Mouse (Mus musculus) MEL (cell line): Measurements from ENCODE around the gene Rxra.

Experiments
- BHLHE40 ChIP-seq: IDR thresholded peaks from 2 replicates; pipeline ENCODE4 v1.6.1; 2012; ENCODE audit warnings: low read depth, mild to moderate bottlenecking, inconsistent platforms, low read length, improper control_type of control experiment, borderline replicate concordance
- CTCF ChIP-seq, 3 experiments: IDR thresholded peaks in 2 of 3; conservative IDR thresholded peaks in 1 of 3; 2 replicates each; pipeline ENCODE4 v1.5.1; 2011 to 2012; ENCODE audit warnings: low read length in 3 of 3, low read depth in 2 of 3, mild to moderate bottlenecking in 2 of 3, improper control_type of control experiment in 1 of 3, inconsistent platforms in 1 of 3, mixed read lengths in 1 of 3, moderate library complexity in 1 of 3; ENCODE audit not compliant: control insufficient read depth in 1 of 3, insufficient read depth in 1 of 3, poor library complexity in 1 of 3, severe bottlenecking in 1 of 3
- GATA1 ChIP-seq: IDR thresholded peaks from 2 replicates; pipeline ENCODE4 v1.6.1; 2011; ENCODE audit warnings: low read depth, low read length, improper control_type of control experiment
- JUND ChIP-seq: IDR thresholded peaks from 2 replicates; pipeline ENCODE4 v1.6.1; 2011; ENCODE audit warnings: low read depth, mild to moderate bottlenecking, improper control_type of control experiment, low read length
- MAX ChIP-seq: IDR thresholded peaks from 2 replicates; pipeline ENCODE4 v1.6.1; 2011; ENCODE audit warnings: low read length, improper control_type of control experiment
- POLR2A ChIP-seq, 2 experiments: IDR thresholded peaks; 2 replicates each; pipeline ENCODE4 v1.6.1; 2011 to 2012; ENCODE audit warnings: low read length in 2 of 2, mild to moderate bottlenecking in 2 of 2, control low read depth in 1 of 2, improper control_type of control experiment in 1 of 2, low read depth in 1 of 2, moderate library complexity in 1 of 2; ENCODE audit not compliant: control insufficient read depth in 1 of 2, insufficient read depth in 1 of 2, poor library complexity in 1 of 2
- POLR2AphosphoS2 ChIP-seq: IDR thresholded peaks from 2 replicates; pipeline ENCODE4 v1.6.1; 2011; ENCODE audit warnings: low read length, improper control_type of control experiment
- POLR2AphosphoS5 ChIP-seq: IDR thresholded peaks from 2 replicates; pipeline ENCODE4 v1.6.1; 2012; ENCODE audit warnings: low read depth, borderline replicate concordance, mild to moderate bottlenecking, inconsistent platforms, low read length, moderate library complexity, mixed read lengths
- USF1 ChIP-seq: IDR thresholded peaks from 2 replicates; pipeline ENCODE4 v1.6.1; 2014; ENCODE audit warnings: low read depth, mild to moderate bottlenecking, inconsistent platforms, low read length, improper control_type of control experiment, moderate library complexity

GRCm38 (mm10) chr2:27671633-27672091 is 4.6 kb upstream of the Rxra start:
- TF ChIP-seq USF1 (no peak), MAX (no peak), POLR2AphosphoS2 (no peak), CTCF (IDR thresholded peaks at IDR 0.05 in 2 of 3, conservative IDR thresholded peaks at IDR 0.05 in 1 of 3; ENCODE audit: control insufficient read depth in 1 of 3, insufficient read depth in 1 of 3, low read depth in 2 of 3, low read length in 3 of 3, poor library complexity in 1 of 3, severe bottlenecking in 1 of 3) (no peak), POLR2A (IDR thresholded peaks at IDR 0.05; ENCODE audit: control insufficient read depth in 1 of 2, insufficient read depth in 1 of 2, low read depth in 1 of 2, low read length in 2 of 2, poor library complexity in 1 of 2) (no peak), POLR2AphosphoS5 (no peak), JUND (no peak), GATA1 (no peak), BHLHE40 (no peak)
